11 mouse cellular contexts compared by ENCODE assay signal in genomic region chr1:33763826-33764225, GRCm38 (mm10).
"Had no signal": no experiment of that assay in that cellular context is flagged by ENCODE, and none has a peak within 500 bp of the region (broad histone marks: within the 10 kb centered on the region; RNA-seq: fewer than 3 reads in every experiment).

No protein-coding gene starts in this region.

- H3K4me1 ChIP-seq: limb, embryonic 12.5 days; midbrain, embryonic 13.5 days had no signal

- H3K9ac ChIP-seq: limb, embryonic 12.5 days; liver, embryonic 13.5 days; liver, postnatal 0 days; midbrain, embryonic 13.5 days had no signal

- H3K4me3 ChIP-seq: layer of hippocampus, adult 2 months; limb, embryonic 12.5 days; liver, embryonic 13.5 days; midbrain, embryonic 13.5 days had no signal

- H3K27me3 ChIP-seq: limb, embryonic 12.5 days; liver, embryonic 13.5 days; midbrain, embryonic 13.5 days had no signal

- DNase-seq: kidney, adult 8-10 months; kidney, postnatal 36 days; liver; liver, embryonic 13.5 days; liver, postnatal 0 days; lung, postnatal 36 days; thymus, postnatal 4 days had no signal

- H3K4me2 ChIP-seq: limb, embryonic 12.5 days; liver, embryonic 13.5 days; midbrain, embryonic 13.5 days had no signal

- ATAC-seq: liver, postnatal 0 days; midbrain, embryonic 13.5 days had no signal

- H3K9me3 ChIP-seq: limb, embryonic 12.5 days; liver, embryonic 13.5 days; midbrain, embryonic 13.5 days had no signal

- H3K27ac ChIP-seq: layer of hippocampus, adult 2 months; limb, embryonic 12.5 days; liver, embryonic 13.5 days; midbrain, embryonic 13.5 days; stomach, postnatal 0 days had no signal
